Mouse (Mus musculus): ENCODE data around the gene Rad50.

DNA sequence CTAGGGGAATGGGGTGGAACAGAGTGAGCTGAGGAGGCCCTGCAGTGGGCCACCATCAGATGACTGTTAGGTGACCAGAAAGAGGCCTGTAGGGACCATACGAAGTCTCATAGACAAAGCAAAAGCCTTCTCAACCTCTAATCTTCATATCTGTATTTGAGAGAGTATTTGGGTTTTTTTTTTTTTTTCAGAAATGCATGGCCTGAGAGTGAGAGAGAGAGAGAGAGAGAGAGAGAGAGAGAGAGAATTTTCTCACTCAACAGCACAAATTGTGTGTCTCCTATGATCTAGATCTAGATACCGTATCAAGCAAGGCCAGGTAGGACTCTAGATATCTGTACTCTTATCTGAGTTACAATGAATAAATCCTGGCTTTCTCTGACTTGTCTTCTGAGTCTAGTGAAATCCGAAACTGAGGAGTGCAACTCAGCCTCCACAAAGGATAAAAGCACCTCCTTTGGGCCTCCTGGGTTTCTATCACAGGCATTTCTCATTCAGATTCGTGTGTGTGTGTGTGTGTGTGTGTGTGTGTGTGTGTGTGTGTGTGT, 89.5 kb downstream of the Rad50 start:
- no peak for TF ChIP-seq CTCF (IDR thresholded peaks at IDR 0.05; ENCODE audit: low read depth)
- TF ChIP-seq EP300 (IDR thresholded peaks at IDR 0.05; ENCODE audit: low read depth), result no peak

Measured in liver, embryonic 14.5 days (tissue).